Mouse (Mus musculus) ES-Bruce4 (cell line): ENCODE data around the gene Pcdh9.

Source experiments
- CTCF ChIP-seq: IDR thresholded peaks from one replicate; pipeline ENCODE4 v1.8.1; 2011; ENCODE audit warnings: low read depth, low read length
- EP300 ChIP-seq: IDR thresholded peaks from 2 replicates; pipeline ENCODE4 v1.6.1; 2011; ENCODE audit warnings: low read depth, low read length; ENCODE audit not compliant: insufficient read depth
- POLR2A ChIP-seq: IDR thresholded peaks from one replicate; pipeline ENCODE4 v1.8.1; 2011; ENCODE audit warnings: low read length; ENCODE audit not compliant: insufficient read depth

DNA sequence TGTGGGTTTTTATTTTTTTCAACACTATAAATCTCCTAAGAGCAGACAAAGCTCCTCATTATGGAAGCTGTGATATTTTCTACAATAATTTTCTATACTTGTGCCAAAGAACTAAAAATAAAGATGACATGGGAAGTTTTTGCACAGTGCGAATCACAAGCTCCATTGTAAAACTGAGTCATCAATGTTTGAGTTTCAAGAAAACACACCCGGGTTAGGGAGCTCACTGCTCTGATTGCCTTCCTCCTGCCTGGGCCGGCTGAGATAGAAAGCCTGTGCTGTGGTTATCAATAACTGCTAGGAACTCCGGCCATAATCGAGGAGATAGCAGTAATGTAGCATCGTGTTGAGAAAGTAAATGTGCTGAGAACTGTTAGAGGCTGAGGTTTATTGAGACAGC, 344.9 kb downstream of the Pcdh9 start:
- no peak for TF ChIP-seq POLR2A
- TF ChIP-seq CTCF: no peak
- no peak for TF ChIP-seq EP300
